Mouse (Mus musculus): ENCODE measurements around the gene Pard3. TPM values are rescaled to one million over a fixed set of nuclear protein-coding genes. Genes with fewer than 3 reads are reported as not detected.
A peak's percentile ranks its signal among the peaks of the same experiment; 100 is the strongest.

Pard3 gene
- polyA plus RNA-seq, 1 experiment: 11.9 TPM

- DNase-seq (ENCODE audit: extremely low spot score in 1 of 2, low spot score in 1 of 2): no peak
Measured at GRCm38 (mm10) chr8:127576657-127577056, 513.0 kb downstream of the Pard3 start.

- DNase-seq (ENCODE audit: extremely low spot score in 1 of 2, low spot score in 1 of 2): no peak
Measured at GRCm38 (mm10) chr8:127577656-127578055, 514.0 kb downstream of the Pard3 start.

GRCm38 (mm10) chr8:127579436-127579835 lies 515.7 kb downstream of the Pard3 start:
- no peak for DNase-seq (ENCODE audit: extremely low spot score in 1 of 2, low spot score in 1 of 2)

DNA sequence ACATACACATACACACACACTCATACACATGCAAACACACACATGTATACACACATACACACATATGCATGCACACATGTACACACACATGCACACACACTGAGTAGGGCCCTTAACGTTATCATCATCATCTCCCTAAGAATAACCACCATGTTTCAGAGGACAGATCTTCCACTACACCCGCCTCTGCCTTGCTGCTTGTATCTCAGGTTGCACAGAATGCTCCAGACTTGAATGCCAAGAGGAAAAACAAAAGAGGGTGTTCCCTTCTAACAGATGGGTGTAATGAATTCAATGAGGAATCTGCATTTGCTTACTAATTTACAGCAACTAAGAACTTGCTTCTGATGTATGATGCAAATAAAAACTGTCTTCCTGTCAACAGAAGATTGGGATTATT lies 519.7 kb downstream of the Pard3 start:
- no peak for DNase-seq (ENCODE audit: extremely low spot score in 1 of 2, low spot score in 1 of 2)

GRCm38 (mm10) chr8:127585618-127586017 lies 521.9 kb downstream of the Pard3 start:
- DNase-seq (ENCODE audit: extremely low spot score in 1 of 2, low spot score in 1 of 2): no peak

GRCm38 (mm10) chr8:127586681-127587080 lies 523.0 kb downstream of the Pard3 start:
- DNase-seq (ENCODE audit: extremely low spot score in 1 of 2, low spot score in 1 of 2): no peak

- peak in 1 of 2 experiments; percentile 50 for DNase-seq (ENCODE audit: extremely low spot score in 1 of 2, low spot score in 1 of 2)
Measured at GRCm38 (mm10) chr8:127588313-127588712, 524.6 kb downstream of the Pard3 start.

- peak in 1 of 2 experiments; percentile 62 for DNase-seq (ENCODE audit: extremely low spot score in 1 of 2, low spot score in 1 of 2)
Measured at GRCm38 (mm10) chr8:127589291-127589690, 525.6 kb downstream of the Pard3 start.

DNA sequence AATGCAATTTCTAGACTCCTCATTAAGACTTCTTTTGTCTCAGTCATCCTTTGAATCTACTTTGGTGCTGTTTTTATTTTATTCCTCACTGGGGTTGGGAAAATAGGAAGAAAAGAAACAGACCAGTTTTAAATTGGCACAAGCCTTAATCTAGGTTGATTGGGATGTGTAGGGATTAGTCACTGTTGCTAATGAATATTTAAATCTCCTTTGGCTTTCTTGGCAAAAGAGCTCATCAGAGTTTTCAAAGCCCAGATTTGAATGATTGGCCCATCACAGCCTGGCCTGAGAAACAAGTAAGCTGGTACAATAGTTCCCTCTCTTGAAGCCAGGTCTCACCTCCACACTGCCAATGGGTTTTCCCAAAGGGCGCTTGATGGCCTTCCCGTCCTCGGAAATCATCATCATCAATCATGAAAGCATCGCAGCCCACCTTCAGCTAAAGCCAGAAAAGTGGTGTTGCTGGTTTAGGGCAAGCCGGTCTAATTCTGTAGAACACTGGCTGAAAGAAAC lies 527.0 kb downstream of the Pard3 start:
- DNase-seq (ENCODE audit: extremely low spot score in 1 of 2, low spot score in 1 of 2): no peak

- no peak for DNase-seq (ENCODE audit: extremely low spot score in 1 of 2, low spot score in 1 of 2)
Measured at GRCm38 (mm10) chr8:127592648-127593574, 529.2 kb downstream of the Pard3 start.

GRCm38 (mm10) chr8:127600641-127601040 lies 536.9 kb downstream of the Pard3 start:
- DNase-seq (ENCODE audit: extremely low spot score in 1 of 2, low spot score in 1 of 2): no peak

DNA sequence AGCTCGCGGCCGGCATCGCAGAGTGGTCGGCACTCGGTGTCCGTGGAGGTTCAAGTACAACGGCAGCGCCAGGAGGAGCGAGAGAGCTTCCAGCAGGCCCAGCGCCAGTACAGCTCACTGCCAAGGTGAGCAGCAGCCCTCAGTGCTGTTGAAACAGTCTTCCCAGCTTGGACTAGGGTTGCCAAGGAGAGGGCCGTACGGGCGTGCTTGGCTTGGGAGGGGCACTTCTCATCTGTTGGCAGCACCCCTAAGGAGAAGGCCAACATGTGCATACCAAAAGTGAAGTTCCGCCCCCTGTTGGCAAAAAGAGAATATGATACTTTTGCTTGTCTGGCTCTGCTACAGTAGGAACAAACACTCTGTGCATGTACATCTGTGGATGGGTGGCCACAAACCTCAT lies 539.4 kb downstream of the Pard3 start:
- DNase-seq (ENCODE audit: extremely low spot score in 1 of 2, low spot score in 1 of 2): no peak

- DNase-seq (ENCODE audit: extremely low spot score in 1 of 2, low spot score in 1 of 2): peak in 1 of 2 experiments; percentile 50
Measured at GRCm38 (mm10) chr8:127608541-127609270, 545.0 kb downstream of the Pard3 start.

DNA sequence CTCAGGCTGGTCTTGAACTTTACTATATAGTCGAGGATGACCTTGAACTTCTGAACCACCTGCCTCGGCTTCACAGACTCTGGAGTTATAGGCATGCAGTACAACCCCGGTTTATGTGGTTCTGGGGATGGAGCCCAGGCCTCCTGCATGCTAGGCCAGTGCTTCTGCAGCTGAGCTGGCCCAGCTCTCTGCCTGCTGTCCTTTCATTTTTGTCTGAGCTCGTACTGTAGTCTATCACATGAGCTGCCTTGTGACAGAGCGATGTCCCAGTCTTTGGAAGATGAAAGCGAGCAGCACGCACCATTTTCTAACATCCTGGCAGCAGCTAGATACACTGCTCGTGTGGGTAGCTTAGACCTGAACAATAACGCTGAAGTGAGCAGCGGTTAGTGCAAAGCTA lies 545.6 kb downstream of the Pard3 start:
- peak in 1 of 2 experiments; percentile 8 for DNase-seq (ENCODE audit: extremely low spot score in 1 of 2, low spot score in 1 of 2)

DNA sequence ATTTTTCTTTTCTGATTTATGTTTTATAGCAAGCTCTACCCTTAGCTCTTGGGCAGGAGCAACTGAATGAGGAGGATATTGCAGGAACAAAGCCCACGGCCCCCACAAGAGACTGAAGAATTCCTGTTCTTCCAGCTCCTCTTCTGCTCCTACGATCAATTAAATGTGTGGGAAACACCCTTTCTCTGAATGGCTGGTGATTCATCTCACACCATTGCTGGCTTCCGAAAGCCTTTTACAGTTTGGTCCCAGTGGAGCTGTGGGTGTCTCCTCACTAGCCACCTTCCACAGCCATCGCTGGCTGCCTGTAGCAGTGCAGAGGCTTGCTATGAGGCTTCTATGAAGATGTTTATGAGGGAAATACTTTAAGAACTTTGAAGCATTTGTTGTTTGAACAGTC lies 550.5 kb downstream of the Pard3 start:
- peak in 1 of 2 experiments; percentile 73 for DNase-seq (ENCODE audit: extremely low spot score in 1 of 2, low spot score in 1 of 2)

DNA sequence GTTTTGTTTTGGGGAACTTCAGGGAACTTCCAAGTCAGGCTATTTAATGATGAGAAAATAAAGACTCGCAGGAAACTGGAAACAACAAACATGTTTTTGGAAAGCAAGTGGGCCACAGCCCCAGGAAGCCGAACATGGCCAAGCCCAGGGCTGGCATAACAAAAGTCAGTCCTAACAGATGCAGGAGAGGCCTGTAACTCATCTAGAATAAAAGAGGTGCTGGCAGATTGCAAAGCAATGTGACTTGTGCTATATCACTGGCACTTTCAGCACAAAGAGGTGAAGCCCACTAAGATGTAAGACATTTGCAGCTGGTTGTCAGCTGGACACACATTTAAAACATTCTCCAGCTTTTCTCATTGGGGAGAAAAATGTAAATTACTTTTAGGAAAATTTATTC lies 553.0 kb downstream of the Pard3 start:
- DNase-seq (ENCODE audit: extremely low spot score in 1 of 2, low spot score in 1 of 2): no peak

DNA sequence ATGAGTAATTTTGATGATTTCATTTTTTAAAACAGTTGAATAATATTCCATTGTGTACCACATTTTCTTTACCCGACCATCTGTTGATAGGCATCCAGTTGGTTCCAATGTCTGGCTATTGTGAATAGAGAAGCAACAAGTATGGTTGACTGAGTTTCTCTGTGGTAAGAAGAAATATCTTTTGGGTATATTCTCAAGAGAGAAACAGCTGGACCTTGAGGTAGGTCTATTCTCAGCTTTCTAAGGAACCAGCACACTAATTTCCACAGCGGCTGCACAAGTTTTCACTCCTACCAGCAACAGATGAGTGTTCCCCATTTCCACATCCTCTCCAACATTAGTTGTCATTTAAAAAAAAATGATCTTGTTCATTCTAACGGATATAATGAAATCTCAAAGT lies 558.4 kb downstream of the Pard3 start:
- no peak for DNase-seq (ENCODE audit: extremely low spot score in 1 of 2, low spot score in 1 of 2)

DNA sequence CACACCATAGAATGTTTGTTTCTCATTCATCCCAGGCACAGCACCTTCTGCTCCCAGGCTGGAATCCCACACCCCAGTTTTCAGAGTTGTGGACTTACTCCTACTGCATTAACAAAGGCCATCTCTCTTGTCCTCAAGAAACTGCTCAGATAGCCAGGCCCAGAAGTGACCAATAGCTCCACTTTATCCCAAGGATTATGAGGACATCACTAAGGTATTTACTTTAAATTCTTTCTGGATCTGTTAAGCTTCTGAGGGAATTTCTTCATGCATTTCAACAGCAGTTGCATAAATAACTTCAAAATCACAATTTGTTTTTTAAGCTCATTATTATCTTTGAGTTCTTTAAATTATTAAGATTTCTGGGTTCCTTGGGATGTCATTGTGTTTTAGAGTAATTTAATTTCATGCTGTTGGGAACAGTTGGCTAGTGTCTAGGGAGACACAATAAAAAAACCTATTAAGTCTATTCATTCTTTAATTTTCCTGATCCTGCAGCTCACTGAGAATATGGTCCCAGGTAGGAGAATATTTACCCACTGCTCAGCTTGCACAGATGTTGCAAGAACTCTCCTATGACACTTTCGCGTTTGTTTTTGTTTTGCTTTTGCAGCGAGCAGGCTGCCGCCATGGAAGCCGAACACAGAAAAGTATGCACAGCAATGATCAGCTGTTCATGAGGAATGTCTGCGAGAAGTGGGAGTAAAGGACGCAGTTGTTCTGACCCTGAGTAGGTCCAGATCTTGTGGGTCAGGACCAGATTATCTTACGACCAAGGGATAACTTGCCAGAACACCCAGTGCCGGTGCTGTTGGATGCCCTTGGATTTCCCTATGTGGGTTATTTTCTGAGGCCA lies 574.8 kb downstream of the Pard3 start:
- no peak for DNase-seq (ENCODE audit: extremely low spot score in 1 of 2, low spot score in 1 of 2)

- DNase-seq (ENCODE audit: extremely low spot score in 1 of 2, low spot score in 1 of 2): no peak
Measured at GRCm38 (mm10) chr8:127639088-127639453, 575.4 kb downstream of the Pard3 start.

DNA sequence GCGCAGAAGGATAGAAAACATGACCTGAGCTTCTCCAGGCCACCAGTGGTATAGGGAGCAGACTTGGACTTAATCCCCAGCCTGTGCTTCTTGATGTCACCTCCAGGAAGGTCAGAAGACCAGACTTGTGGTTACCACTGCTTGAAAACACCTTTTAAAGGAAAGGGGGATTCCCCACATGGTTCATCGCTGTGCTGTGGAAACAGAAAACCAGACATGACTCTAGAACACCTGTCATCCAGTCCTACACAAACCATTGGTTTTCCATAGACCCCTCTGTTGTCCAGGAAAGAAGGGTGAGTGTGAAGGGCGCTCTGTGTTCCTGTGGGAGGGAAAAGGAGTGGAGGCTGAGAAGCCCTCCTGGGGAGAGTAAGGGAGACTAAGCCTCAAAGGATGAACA lies 591.9 kb downstream of the Pard3 start:
- DNase-seq (ENCODE audit: extremely low spot score in 1 of 2, low spot score in 1 of 2): no peak

Data from frontal cortex, adult 2 months (tissue).